Mouse (Mus musculus) stomach, postnatal 0 days (tissue): Measurements from ENCODE around the gene Paqr6.
"Not testable (repeated sequence)": the region's sequence is repeated elsewhere in the genome, so short reads cannot be mapped to it uniquely, and the experiment has no call there.

Source experiments
- CTCF ChIP-seq: IDR thresholded peaks from 2 replicates; pipeline ENCODE4 v1.5.1; 2016; ENCODE audit warnings: antibody characterized with exemption, low read depth, mild to moderate bottlenecking, moderate library complexity
- EP300 ChIP-seq: optimal IDR thresholded peaks from 2 replicates; pipeline ENCODE3; 2016; ENCODE audit warnings: antibody characterized with exemption

- TF ChIP-seq CTCF, EP300: not testable (repeated sequence)
These were observed 17.3 kb downstream of the Paqr6 start for GRCm38 (mm10) chr3:88381389-88382315.
